Mouse (Mus musculus) retina, embryonic 14.5 days (tissue): Measurements from ENCODE around the gene Abcc8.

Experiments
- DNase-seq: peaks from one replicate; pipeline ENCODE4 v3.0.0-alpha.2; 2015; ENCODE audit warnings: low spot score

The Abcc8 gene

GRCm38 (mm10) chr7:46154498-46155488, 25.0 kb downstream of the Abcc8 start:
- DNase-seq: no peak

DNA sequence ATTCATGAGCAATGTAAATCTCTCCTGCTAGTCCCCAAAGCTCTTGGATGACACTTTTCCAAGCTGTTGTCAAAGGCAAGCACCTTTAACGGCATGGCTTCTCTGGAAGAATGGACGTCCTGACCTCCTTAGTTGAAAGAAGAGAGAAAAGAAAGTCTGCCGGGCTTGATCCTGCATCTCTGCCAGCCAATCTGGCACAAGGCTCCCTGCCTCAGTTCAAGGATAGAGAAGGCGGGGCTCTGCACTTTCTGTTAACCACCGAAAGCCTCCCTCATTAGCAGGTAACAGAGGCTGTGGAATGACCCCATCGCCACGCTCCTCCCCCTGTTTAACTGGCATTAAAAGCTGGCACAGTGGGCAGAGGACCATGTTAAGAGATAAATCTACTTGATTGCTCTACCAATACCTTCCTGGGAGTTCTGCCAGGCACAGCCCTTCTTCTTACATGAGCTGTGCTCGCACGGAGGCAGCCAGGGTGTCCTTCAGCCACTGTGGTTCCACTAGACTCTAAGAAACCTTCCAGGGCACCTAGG, 26.9 kb downstream of the Abcc8 start:
- DNase-seq: no peak

DNA sequence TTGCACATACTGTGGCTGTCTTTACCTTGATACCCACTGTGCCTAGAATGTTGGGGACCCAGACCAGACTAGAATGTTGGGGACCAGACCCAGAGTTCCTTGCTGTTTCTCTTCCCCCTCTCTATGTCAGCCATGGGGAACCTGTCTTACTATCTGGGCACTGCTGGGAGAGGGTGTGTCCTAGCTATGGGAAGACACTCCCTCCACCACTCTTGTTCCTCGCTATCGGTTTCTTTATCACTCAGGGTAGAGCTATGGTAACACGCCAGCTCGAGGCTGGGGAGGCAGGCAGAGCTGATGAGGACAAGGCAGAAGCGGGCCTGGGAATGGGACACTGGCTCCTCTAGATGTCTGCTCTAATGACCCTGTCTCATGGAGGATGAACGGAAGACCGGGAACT, 32.4 kb downstream of the Abcc8 start:
- no peak for DNase-seq

DNA sequence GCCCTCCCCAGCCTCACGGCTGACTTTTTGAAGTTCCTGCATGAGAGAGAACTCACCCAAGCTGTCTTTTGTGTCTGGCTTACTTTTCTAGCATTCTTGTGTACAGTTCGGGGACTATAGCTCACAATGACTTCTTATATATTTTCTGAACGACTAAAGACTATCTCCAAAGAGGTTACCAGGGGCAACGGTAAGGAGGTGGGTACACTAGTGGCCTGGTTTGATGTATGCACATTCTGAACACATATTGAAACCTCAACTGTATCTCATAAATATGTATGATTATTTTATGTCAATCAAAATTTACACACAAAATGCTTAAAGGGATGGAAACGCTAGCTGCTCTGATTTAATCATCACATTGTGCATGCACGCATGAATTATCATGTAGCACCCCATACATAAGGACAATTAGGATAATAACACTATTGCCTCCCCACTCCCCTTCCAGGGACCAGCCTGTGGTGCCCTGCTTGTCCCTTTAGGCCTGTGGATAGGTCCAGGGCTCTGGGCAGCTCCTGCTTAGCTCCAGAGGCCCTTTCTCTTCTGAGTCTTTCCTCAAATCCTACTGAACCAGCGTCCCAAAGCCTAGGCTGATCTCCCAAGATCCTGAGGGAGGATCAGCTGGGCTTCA, 33.0 kb downstream of the Abcc8 start:
- DNase-seq: no peak

- DNase-seq: no peak
These were observed 35.8 kb downstream of the Abcc8 start for GRCm38 (mm10) chr7:46144061-46144460.

- no peak for DNase-seq
These were observed 41.4 kb downstream of the Abcc8 start for GRCm38 (mm10) chr7:46138329-46138930.

DNA sequence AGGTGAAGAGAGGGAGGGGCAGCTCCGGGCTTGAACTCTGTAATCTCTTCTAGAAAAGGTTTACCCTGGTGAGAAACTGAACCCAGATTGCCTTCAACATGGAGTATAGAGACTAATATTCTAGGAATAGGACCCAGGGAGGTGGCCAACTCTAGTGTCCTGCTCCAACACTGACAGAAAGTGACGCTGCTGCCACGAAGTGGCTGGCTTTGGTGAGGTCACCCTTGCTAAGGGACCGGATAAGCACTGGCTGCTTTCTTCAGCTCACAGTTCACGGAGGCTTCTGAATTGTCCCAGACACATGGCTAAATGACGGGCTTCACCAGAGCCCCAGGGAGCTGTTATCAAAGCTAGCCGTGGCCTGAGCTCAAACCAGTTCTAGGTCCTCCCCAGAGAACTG, 46.0 kb downstream of the Abcc8 start:
- DNase-seq: no peak

GRCm38 (mm10) chr7:46132229-46132628, 47.6 kb downstream of the Abcc8 start:
- DNase-seq: no peak

GRCm38 (mm10) chr7:46131806-46132205, 48.0 kb downstream of the Abcc8 start:
- no peak for DNase-seq

DNA sequence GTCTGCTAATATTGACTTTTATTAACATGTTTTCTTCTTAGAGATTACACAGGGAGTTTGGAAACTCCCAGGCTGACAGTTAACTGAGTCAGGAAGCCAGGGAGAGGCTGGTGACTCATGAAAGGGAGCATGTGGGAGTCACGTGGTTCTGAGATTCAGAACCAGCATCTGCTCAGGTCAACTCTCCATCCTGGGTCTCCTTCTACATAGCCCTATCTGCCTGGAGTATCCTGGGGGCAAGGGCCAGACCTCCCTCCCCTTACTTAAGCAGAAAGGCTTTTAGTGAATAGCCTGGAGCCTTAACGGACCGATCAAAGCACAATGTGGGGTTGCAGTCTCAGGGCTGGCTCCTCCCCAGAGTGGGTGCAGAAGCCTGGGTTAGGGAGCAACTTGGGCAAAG, 48.6 kb downstream of the Abcc8 start:
- no peak for DNase-seq

GRCm38 (mm10) chr7:46130723-46131122, 49.1 kb downstream of the Abcc8 start:
- DNase-seq: no peak

DNA sequence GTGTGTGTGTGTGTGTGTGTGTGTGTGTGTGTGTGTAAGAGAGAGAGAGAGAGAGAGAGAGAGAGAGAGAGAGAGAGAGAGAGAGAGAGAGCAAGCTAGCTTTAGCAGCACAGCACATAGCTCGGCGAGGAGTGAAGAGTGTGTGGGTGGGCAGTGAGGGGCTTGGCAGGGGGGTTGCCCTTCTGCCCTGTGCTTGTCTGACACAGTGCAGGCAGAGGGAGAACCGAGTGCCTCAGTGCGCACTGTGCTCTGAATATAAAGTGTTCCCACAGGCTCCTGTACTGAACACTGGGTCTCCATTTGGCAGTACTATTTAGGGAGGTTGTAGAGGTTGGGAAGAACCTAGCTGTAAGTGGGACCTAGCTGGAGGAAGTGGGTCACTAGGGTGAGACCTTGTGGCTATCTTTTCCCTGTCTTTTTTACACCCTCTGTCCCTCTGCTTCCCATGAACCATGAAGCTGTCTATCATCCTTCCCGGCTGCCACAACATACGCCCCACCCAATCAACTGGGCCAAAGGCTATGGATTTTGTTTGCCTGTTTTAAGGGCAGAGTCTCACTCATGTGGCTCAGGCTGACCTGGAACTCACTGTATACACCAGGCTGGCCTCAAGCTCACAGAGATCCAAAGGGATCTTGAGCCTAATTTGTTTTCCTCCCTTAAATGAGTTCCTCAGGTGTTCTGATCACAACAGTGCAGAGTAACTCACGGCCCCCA, 50.2 kb downstream of the Abcc8 start:
- no peak for DNase-seq

GRCm38 (mm10) chr7:46128196-46128595, 51.6 kb downstream of the Abcc8 start:
- peak; percentile 39 for DNase-seq

DNA sequence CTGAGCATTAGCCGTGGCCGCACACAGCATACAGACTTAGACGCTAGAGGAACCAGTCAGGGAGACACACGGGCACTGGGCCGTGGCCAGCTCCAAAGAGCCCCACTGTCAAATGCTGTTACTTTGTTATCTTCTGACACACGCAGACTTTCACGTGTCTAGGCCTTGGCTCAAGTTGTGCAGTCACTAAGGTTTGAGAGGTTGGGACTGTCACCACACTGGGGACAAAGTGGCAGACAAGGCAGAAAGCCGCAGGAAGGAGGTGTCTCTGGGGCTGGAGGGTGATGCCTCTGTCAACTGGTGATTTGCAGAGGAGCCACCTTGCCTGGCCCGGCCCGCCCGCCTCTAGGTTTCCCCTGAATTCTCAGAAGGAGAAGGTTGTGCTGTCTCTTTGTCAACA, 54.5 kb downstream of the Abcc8 start:
- no peak for DNase-seq

DNA sequence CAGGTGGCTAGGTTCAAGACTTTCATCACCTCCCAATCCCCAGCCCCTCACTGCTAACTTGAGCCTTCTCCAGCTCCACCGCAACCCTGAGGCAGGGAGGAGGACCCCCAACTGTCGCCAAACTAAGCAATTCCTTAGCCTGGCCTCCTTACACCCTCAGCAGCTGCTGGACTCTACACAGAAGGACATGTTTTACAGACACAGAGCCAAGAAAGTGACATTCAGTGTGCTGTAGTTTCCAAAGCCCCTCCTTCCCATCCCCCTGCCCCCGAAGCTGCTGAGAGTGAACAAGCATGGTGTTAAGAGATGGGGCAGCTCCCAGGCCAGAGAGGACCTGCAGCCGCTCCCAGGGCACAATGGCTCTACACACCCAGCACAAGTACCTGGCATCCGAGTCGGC, 55.4 kb downstream of the Abcc8 start:
- no peak for DNase-seq

DNA sequence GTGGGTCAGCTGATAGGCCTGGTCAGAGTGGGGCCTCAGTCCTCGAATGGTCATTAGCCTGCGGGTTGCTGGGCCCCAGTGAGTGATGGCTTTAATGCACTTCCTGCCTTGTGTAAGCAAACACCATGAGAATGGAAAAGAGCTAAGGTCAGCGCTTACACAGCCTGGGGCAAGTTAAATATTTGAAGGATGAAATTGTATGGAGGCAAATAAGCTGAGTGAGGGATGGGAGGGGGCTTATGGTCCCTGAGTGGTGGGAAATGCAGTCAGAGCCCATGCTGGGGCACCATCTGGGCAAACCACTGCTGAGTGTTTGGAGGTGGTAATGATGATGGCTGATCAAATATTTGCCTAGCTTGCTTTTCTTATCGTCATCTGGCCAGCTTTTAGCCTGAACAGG, 56.9 kb downstream of the Abcc8 start:
- no peak for DNase-seq

GRCm38 (mm10) chr7:46117035-46117434, 62.8 kb downstream of the Abcc8 start:
- no peak for DNase-seq

DNA sequence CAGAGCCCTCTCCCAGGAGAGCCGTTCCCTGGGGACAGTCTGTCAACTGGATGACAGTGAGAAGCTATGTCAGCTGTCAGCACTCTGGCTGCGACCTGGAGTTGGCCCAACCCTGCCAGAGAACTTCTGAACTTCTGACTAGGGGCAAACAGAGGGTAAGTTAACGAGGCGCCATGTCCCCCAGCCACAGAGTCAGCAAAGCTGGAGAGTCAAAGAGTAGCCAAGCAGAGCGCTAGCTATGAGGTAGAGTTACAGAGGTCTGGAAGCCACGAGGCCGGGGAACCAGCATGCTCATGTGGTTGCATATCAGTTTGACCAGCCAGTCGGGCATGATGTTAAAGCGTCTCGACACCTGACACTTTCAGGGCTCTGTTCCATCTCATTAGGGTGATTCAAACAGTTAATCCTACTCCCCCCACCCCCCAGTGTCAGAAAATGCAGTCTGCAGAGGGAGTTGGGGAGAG, 63.7 kb downstream of the Abcc8 start:
- DNase-seq: peak; percentile 62

DNA sequence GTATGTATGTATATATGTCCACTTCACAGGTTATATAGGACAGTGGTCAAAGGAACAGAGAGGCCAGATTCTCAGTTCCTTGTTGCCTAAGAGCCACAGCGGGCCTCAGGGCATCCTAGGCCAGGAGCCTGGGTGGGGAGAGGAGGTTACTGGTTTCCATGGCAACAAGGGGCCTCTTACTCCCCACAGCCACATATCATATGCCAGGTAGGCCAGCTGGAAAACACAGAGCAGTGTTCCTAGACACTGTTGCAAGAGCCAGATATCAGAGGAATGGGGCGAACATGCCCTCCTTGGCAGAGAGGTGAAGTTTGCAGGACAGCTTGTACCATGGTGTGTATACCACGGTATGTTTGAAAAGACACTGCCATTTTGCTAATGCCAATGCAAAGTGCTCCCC, 66.4 kb downstream of the Abcc8 start:
- DNase-seq: no peak

GRCm38 (mm10) chr7:46111938-46112337, 67.9 kb downstream of the Abcc8 start:
- DNase-seq: no peak

GRCm38 (mm10) chr7:46111212-46111817, 68.5 kb downstream of the Abcc8 start:
- no peak for DNase-seq
